Mouse (Mus musculus): ENCODE results near the gene Ywhag. TPM values are rescaled to one million over a fixed set of nuclear protein-coding genes. Genes with fewer than 3 reads are reported as not detected.

Ywhag gene
- polyA plus RNA-seq, 1 experiment from 2014 or later, result 132 TPM

- ATAC-seq (replicated peaks; ENCODE audit: insufficient number of reproducible peaks, low FRiP score, low TSS enrichment, low read depth) (no peak), DNase-seq (ENCODE audit: low spot score) (no peak)
- Histone ChIP-seq H3K27ac (replicated peaks; ENCODE audit: low read depth, low read length) (no peak overlapping the region), H3K4me1 (ENCODE audit: control insufficient read depth, insufficient read depth, low read length) (no peaks in the 10 kb centered on the region), H3K9ac (replicated peaks; ENCODE audit: low read length) (no peak overlapping the region), H3K4me3 (ENCODE audit: low read depth, low read length) (no peak overlapping the region), H3K27me3 (ENCODE audit: control insufficient read depth, insufficient read depth, low read length) (peaks cover 19% of the 10 kb centered on the region), H3K9me3 (replicated peaks; ENCODE audit: control insufficient read depth, low read length) (no peaks in the 10 kb centered on the region), H3K36me3 (replicated peaks; ENCODE audit: control insufficient read depth, insufficient read depth, low read depth, low read length) (no peaks in the 10 kb centered on the region), H3K4me2 (ENCODE audit: low read depth, low read length) (no peak overlapping the region)
- whole genome bisulfite sequencing, result 56% methylated on average over 9 of the region's 9 CpGs
These were observed 60.7 kb downstream of the Ywhag start for GRCm38 (mm10) chr5:135873753-135874152.

DNA sequence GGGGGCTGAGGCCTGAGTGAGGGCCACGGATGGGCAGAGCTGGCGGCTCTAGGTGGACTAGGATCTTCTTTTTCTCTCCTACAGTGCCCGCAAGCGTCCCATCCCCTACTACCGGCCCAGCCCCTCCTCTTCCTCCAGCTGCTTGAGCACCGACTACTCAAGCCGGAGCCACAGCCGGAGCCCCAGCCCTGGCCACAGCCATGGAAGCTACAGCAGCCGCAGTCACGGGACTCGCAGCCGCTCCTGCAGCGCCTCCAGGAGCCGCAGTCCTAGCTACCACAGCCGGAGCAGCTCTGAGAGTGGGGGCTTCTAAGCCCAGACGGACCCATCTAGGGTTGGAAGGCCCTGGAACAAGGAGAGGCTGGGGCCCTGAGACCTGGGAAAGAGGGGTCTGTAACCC lies 61.4 kb downstream of the Ywhag start:
- Histone ChIP-seq H3K27ac (replicated peaks; ENCODE audit: low read depth, low read length) (no peak overlapping the region), H3K4me3 (ENCODE audit: low read depth, low read length) (no peak overlapping the region), H3K9ac (replicated peaks; ENCODE audit: low read length) (peak overlapping the region; percentile 19; the same call in 1 of the 2 replicates), H3K4me2 (ENCODE audit: low read depth, low read length) (no peak overlapping the region), H3K9me3 (replicated peaks; ENCODE audit: control insufficient read depth, low read length) (no peaks in the 10 kb centered on the region), H3K4me1 (ENCODE audit: control insufficient read depth, insufficient read depth, low read length) (0 out of 2 replicates have a peak, but pooled peaks cover 3% of the 10 kb centered on the region), H3K27me3 (ENCODE audit: control insufficient read depth, insufficient read depth, low read length) (peaks cover 26% of the 10 kb centered on the region), H3K36me3 (replicated peaks; ENCODE audit: control insufficient read depth, insufficient read depth, low read depth, low read length) (no peaks in the 10 kb centered on the region)
- DNase-seq (ENCODE audit: low spot score) (peak; percentile 31), ATAC-seq (replicated peaks; ENCODE audit: insufficient number of reproducible peaks, low FRiP score, low TSS enrichment, low read depth) (no peak)
- WGBS, result 10% methylated on average over 16 of the region's 16 CpGs

DNA sequence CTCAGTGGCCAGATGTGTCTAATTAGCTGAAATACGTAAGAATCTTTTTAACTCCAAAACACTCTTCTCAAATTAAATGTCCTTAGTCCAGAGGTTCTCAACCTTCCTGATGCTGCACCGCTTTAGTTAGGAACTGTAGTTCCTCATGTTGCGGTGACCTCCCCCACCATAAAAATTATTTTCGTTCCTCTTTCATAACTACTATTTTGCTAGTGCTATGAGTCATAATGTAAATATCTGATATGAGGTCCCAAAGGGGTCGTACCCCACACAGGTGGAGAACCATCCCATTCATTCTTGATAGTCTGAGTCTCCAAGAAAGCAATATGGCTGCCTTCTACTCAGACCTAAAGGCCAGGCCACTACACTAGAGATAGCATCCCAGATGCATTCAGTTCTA lies 63.9 kb downstream of the Ywhag start:
- H3K27me3 ChIP-seq (ENCODE audit: control insufficient read depth, insufficient read depth, low read length), result peaks cover 38% of the 10 kb centered on the region
- ATAC-seq (replicated peaks; ENCODE audit: insufficient number of reproducible peaks, low FRiP score, low TSS enrichment, low read depth), result no peak
- no peak overlapping the region for H3K9ac ChIP-seq (replicated peaks; ENCODE audit: low read length)
- H3K4me1 ChIP-seq (ENCODE audit: control insufficient read depth, insufficient read depth, low read length), result 0 out of 2 replicates have a peak, but pooled peaks cover 4% of the 10 kb centered on the region
- H3K27ac ChIP-seq (replicated peaks; ENCODE audit: low read depth, low read length), result no peak overlapping the region
- no peak overlapping the region for H3K4me3 ChIP-seq (ENCODE audit: low read depth, low read length)
- DNase-seq (ENCODE audit: low spot score), result no peak
- H3K9me3 ChIP-seq (replicated peaks; ENCODE audit: control insufficient read depth, low read length), result no peaks in the 10 kb centered on the region
- 81% methylated on average over 5 of the region's 5 CpGs for WGBS
- H3K36me3 ChIP-seq (replicated peaks; ENCODE audit: control insufficient read depth, insufficient read depth, low read depth, low read length), result no peaks in the 10 kb centered on the region
- H3K4me2 ChIP-seq (ENCODE audit: low read depth, low read length), result no peak overlapping the region

DNA sequence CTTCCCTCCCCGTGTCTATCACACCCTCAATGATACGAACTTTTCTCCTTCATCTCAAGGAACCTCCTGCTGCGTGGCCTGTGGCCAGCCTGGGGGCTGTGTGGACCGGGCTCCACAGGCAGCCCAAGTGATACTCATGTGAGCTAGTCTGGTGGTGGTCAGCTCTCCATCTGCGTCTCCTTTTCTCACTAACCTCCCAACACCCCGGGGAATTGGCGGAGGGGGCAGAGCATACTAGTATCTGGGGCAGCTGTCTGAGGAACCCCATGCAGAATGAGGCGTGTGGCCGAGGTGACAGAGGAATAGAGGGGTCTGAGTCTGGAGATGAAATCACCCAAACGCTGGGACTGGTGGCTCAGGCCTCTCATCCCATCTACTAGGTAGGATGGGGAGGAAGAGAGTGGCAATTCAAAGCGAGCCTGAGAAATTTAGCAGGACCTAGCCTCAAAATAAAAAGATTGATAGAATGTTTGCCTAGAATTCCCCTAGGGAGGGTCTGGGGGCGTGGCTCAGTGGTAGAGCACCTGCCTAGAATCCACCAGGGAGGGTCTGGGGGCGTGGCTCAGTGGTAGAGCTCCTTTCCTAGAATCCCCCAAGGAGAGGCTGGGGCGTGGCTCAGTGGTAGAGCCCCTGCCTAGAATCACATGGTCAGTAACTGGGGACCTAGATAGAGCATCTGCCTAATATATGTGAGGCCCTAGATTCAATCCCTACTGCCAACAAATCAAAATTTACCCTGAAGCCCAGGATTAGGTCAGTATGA lies 64.6 kb downstream of the Ywhag start:
- ATAC-seq (replicated peaks; ENCODE audit: insufficient number of reproducible peaks, low FRiP score, low TSS enrichment, low read depth) (0 out of 2 replicates have a peak, but pooled peaks have one; percentile 12), DNase-seq (ENCODE audit: low spot score) (no peak)
- H3K27me3 ChIP-seq (ENCODE audit: control insufficient read depth, insufficient read depth, low read length), result peaks cover 38% of the 10 kb centered on the region
- H3K4me3 ChIP-seq (ENCODE audit: low read depth, low read length), result no peak overlapping the region
- H3K4me2 ChIP-seq (ENCODE audit: low read depth, low read length), result no peak overlapping the region
- no peak overlapping the region for H3K9ac ChIP-seq (replicated peaks; ENCODE audit: low read length)
- 62% methylated on average over 14 of the region's 14 CpGs for WGBS
- 0 out of 2 replicates have a peak, but pooled peaks cover 4% of the 10 kb centered on the region for H3K4me1 ChIP-seq (ENCODE audit: control insufficient read depth, insufficient read depth, low read length)
- no peaks in the 10 kb centered on the region for H3K9me3 ChIP-seq (replicated peaks; ENCODE audit: control insufficient read depth, low read length)
- no peaks in the 10 kb centered on the region for H3K36me3 ChIP-seq (replicated peaks; ENCODE audit: control insufficient read depth, insufficient read depth, low read depth, low read length)
- no peak overlapping the region for H3K27ac ChIP-seq (replicated peaks; ENCODE audit: low read depth, low read length)

DNA sequence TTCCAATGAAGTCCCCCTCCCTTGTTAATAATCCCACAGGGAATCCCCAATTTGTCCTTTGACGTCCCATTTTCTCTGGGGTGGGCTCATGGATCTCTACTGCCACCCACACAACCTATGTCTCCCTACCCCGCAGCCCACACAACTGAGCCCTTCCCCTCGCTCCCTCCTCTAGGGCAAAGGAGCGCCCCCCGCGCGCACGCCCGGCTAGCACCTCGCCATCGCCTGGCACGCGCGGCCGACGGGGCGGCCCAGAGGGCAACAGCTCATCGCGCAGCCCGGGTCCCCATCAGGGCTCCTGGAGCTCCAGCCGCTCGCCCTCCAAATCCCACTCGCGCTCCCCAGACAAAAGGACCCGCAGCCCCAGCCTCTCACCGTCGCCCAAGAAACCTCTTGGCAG lies 65.8 kb downstream of the Ywhag start:
- Histone ChIP-seq H3K4me1 (ENCODE audit: control insufficient read depth, insufficient read depth, low read length) (0 out of 2 replicates have a peak, but pooled peaks cover 4% of the 10 kb centered on the region), H3K36me3 (replicated peaks; ENCODE audit: control insufficient read depth, insufficient read depth, low read depth, low read length) (no peaks in the 10 kb centered on the region), H3K27me3 (ENCODE audit: control insufficient read depth, insufficient read depth, low read length) (peaks cover 38% of the 10 kb centered on the region), H3K9ac (replicated peaks; ENCODE audit: low read length) (peak overlapping the region; percentile 53), H3K27ac (replicated peaks; ENCODE audit: low read depth, low read length) (no peak overlapping the region), H3K4me3 (ENCODE audit: low read depth, low read length) (peak overlapping the region; percentile 39), H3K4me2 (ENCODE audit: low read depth, low read length) (peak overlapping the region; percentile 86), H3K9me3 (replicated peaks; ENCODE audit: control insufficient read depth, low read length) (no peaks in the 10 kb centered on the region)
- WGBS, result 1% methylated on average over 27 of the region's 27 CpGs
- no peak for ATAC-seq (replicated peaks; ENCODE audit: insufficient number of reproducible peaks, low FRiP score, low TSS enrichment, low read depth)
- DNase-seq (ENCODE audit: low spot score), result no peak

GRCm38 (mm10) chr5:135867637-135868593 lies 66.5 kb downstream of the Ywhag start:
- peak overlapping the region; percentile 86 for H3K4me2 ChIP-seq (ENCODE audit: low read depth, low read length)
- under 1% methylated on average over 76 of the region's 89 CpGs for WGBS
- H3K9ac ChIP-seq (replicated peaks; ENCODE audit: low read length), result peak overlapping the region; percentile 53
- peaks cover 38% of the 10 kb centered on the region for H3K27me3 ChIP-seq (ENCODE audit: control insufficient read depth, insufficient read depth, low read length)
- DNase-seq (ENCODE audit: low spot score), result peak; percentile 23
- H3K27ac ChIP-seq (replicated peaks; ENCODE audit: low read depth, low read length), result no peak overlapping the region
- H3K9me3 ChIP-seq (replicated peaks; ENCODE audit: control insufficient read depth, low read length), result no peaks in the 10 kb centered on the region
- no peak for ATAC-seq (replicated peaks; ENCODE audit: insufficient number of reproducible peaks, low FRiP score, low TSS enrichment, low read depth)
- peak overlapping the region; percentile 39 for H3K4me3 ChIP-seq (ENCODE audit: low read depth, low read length)
- H3K36me3 ChIP-seq (replicated peaks; ENCODE audit: control insufficient read depth, insufficient read depth, low read depth, low read length), result no peaks in the 10 kb centered on the region
- H3K4me1 ChIP-seq (ENCODE audit: control insufficient read depth, insufficient read depth, low read length), result 0 out of 2 replicates have a peak, but pooled peaks cover 4% of the 10 kb centered on the region

GRCm38 (mm10) chr5:135866662-135867061 lies 67.8 kb downstream of the Ywhag start:
- Histone ChIP-seq H3K36me3 (replicated peaks; ENCODE audit: control insufficient read depth, insufficient read depth, low read depth, low read length) (no peaks in the 10 kb centered on the region), H3K4me3 (ENCODE audit: low read depth, low read length) (no peak overlapping the region), H3K27me3 (ENCODE audit: control insufficient read depth, insufficient read depth, low read length) (peaks cover 38% of the 10 kb centered on the region), H3K9me3 (replicated peaks; ENCODE audit: control insufficient read depth, low read length) (no peaks in the 10 kb centered on the region), H3K4me1 (ENCODE audit: control insufficient read depth, insufficient read depth, low read length) (0 out of 2 replicates have a peak, but pooled peaks cover 4% of the 10 kb centered on the region), H3K4me2 (ENCODE audit: low read depth, low read length) (no peak overlapping the region), H3K27ac (replicated peaks; ENCODE audit: low read depth, low read length) (no peak overlapping the region), H3K9ac (replicated peaks; ENCODE audit: low read length) (no peak overlapping the region)
- ATAC-seq (replicated peaks; ENCODE audit: insufficient number of reproducible peaks, low FRiP score, low TSS enrichment, low read depth), result no peak
- WGBS, result 36% methylated on average over 8 of the region's 8 CpGs
- DNase-seq (ENCODE audit: low spot score), result no peak
